Mouse (Mus musculus): Measurements from ENCODE around the gene H2-DMb1. TPM values are rescaled to one million over a fixed set of nuclear protein-coding genes. Genes with fewer than 3 reads are reported as not detected.
A peak's percentile ranks its signal among the peaks of the same experiment; 100 is the strongest.

Gene H2-DMb1
- polyA plus RNA-seq, 1 experiment from 2014 or later = 0.52 TPM

GRCm38 (mm10) chr17:34118113-34118872, 34.6 kb upstream of the H2-DMb1 start:
- under 1% methylated on average over 67 of the region's 67 CpGs for WGBS
- DNase-seq (ENCODE audit: low spot score) = peak; percentile 52
- H3K36me3 ChIP-seq (replicated peaks) = peaks cover 61% of the 10 kb centered on the region
- no peaks in the 10 kb centered on the region for H3K9me3 ChIP-seq
- H3K27me3 ChIP-seq (replicated peaks; ENCODE audit: low read depth, poor library complexity, severe bottlenecking) = no peaks in the 10 kb centered on the region
- peak overlapping the region; percentile 100 for H3K27ac ChIP-seq (replicated peaks)
- H3K4me3 ChIP-seq = peak overlapping the region; percentile 99
- H3K4me1 ChIP-seq = peaks cover 23% of the 10 kb centered on the region

- WGBS = under 1% methylated on average over 38 of the region's 38 CpGs
- H3K36me3 ChIP-seq (replicated peaks) = peaks cover 56% of the 10 kb centered on the region
- no peaks in the 10 kb centered on the region for H3K27me3 ChIP-seq (replicated peaks; ENCODE audit: low read depth, poor library complexity, severe bottlenecking)
- H3K27ac ChIP-seq (replicated peaks) = peak overlapping the region; percentile 100
- no peaks in the 10 kb centered on the region for H3K9me3 ChIP-seq
- H3K4me1 ChIP-seq = peaks cover 28% of the 10 kb centered on the region
- peak overlapping the region; percentile 99 for H3K4me3 ChIP-seq
- no peak for DNase-seq (ENCODE audit: low spot score)
Measured at GRCm38 (mm10) chr17:34118873-34119248, 34.0 kb upstream of the H2-DMb1 start.

GRCm38 (mm10) chr17:34119249-34120179, 33.4 kb upstream of the H2-DMb1 start, which contains the start of gene H2-DMa:
Gene H2-DMa, plus strand, starts transcription at chr17:34119541.
- H3K4me3 ChIP-seq = peak within 1 kb of the TSS; percentile 99
- peak within 1 kb of the TSS; percentile 100 for H3K27ac ChIP-seq (replicated peaks)
- under 1% methylated on average over 96 of the region's 96 CpGs for WGBS
- DNase-seq (ENCODE audit: low spot score) = peak; percentile 99
- H3K9me3 ChIP-seq = no peaks in the 10 kb centered on the region
- peaks cover 49% of the 10 kb centered on the region for H3K36me3 ChIP-seq (replicated peaks)
- H3K27me3 ChIP-seq (replicated peaks; ENCODE audit: low read depth, poor library complexity, severe bottlenecking) = no peaks in the 10 kb centered on the region
- H3K4me1 ChIP-seq = peaks cover 32% of the 10 kb centered on the region

- H3K27me3 ChIP-seq (replicated peaks; ENCODE audit: low read depth, poor library complexity, severe bottlenecking) = no peaks in the 10 kb centered on the region
- H3K27ac ChIP-seq (replicated peaks) = peak overlapping the region; percentile 100
- peaks cover 29% of the 10 kb centered on the region for H3K4me1 ChIP-seq
- peaks cover 42% of the 10 kb centered on the region for H3K36me3 ChIP-seq (replicated peaks)
- under 1% methylated on average over 42 of the region's 42 CpGs for WGBS
- H3K9me3 ChIP-seq = no peaks in the 10 kb centered on the region
- DNase-seq (ENCODE audit: low spot score) = peak; percentile 93
- H3K4me3 ChIP-seq = peak overlapping the region; percentile 99
Measured at GRCm38 (mm10) chr17:34120180-34120723, 32.6 kb upstream of the H2-DMb1 start.

GRCm38 (mm10) chr17:34120814-34121171, 32.1 kb upstream of the H2-DMb1 start:
- Histone ChIP-seq H3K4me3 (peak overlapping the region; percentile 99), H3K27ac (replicated peaks) (peak overlapping the region; percentile 100), H3K36me3 (replicated peaks) (peaks cover 40% of the 10 kb centered on the region), H3K4me1 (peaks cover 26% of the 10 kb centered on the region), H3K27me3 (replicated peaks; ENCODE audit: low read depth, poor library complexity, severe bottlenecking) (no peaks in the 10 kb centered on the region), H3K9me3 (no peaks in the 10 kb centered on the region)
- WGBS = under 1% methylated on average over 31 of the region's 31 CpGs
- DNase-seq (ENCODE audit: low spot score) = no peak

GRCm38 (mm10) chr17:34121172-34121878, 31.5 kb upstream of the H2-DMb1 start:
- no peaks in the 10 kb centered on the region for H3K9me3 ChIP-seq
- peaks cover 40% of the 10 kb centered on the region for H3K36me3 ChIP-seq (replicated peaks)
- under 1% methylated on average over 35 of the region's 35 CpGs for WGBS
- peaks cover 24% of the 10 kb centered on the region for H3K4me1 ChIP-seq
- no peaks in the 10 kb centered on the region for H3K27me3 ChIP-seq (replicated peaks; ENCODE audit: low read depth, poor library complexity, severe bottlenecking)
- DNase-seq (ENCODE audit: low spot score) = peak; percentile 92
- H3K27ac ChIP-seq (replicated peaks) = peak overlapping the region; percentile 100
- H3K4me3 ChIP-seq = peak overlapping the region; percentile 99

- H3K4me3 ChIP-seq = peak overlapping the region; percentile 99
- H3K36me3 ChIP-seq (replicated peaks) = peaks cover 39% of the 10 kb centered on the region
- H3K27me3 ChIP-seq (replicated peaks; ENCODE audit: low read depth, poor library complexity, severe bottlenecking) = no peaks in the 10 kb centered on the region
- 2% methylated on average over 9 of the region's 10 CpGs for WGBS
- peak overlapping the region; percentile 100 for H3K27ac ChIP-seq (replicated peaks)
- DNase-seq (ENCODE audit: low spot score) = no peak
- H3K4me1 ChIP-seq = peaks cover 24% of the 10 kb centered on the region
- no peaks in the 10 kb centered on the region for H3K9me3 ChIP-seq
Measured at GRCm38 (mm10) chr17:34121879-34122187, 31.0 kb upstream of the H2-DMb1 start.

- peak within 1 kb of the TSS; percentile 100 for H3K27ac ChIP-seq (replicated peaks)
- peaks cover 5% of the 10 kb centered on the region; the same call in 1 of the 2 replicates for H3K27me3 ChIP-seq (replicated peaks; ENCODE audit: low read depth, poor library complexity, severe bottlenecking)
- H3K4me3 ChIP-seq = peak within 1 kb of the TSS; percentile 99
- peaks cover 33% of the 10 kb centered on the region for H3K36me3 ChIP-seq (replicated peaks)
- H3K9me3 ChIP-seq = no peaks in the 10 kb centered on the region
- peaks cover 25% of the 10 kb centered on the region for H3K4me1 ChIP-seq
- peak; percentile 98 for DNase-seq (ENCODE audit: low spot score)
- under 1% methylated on average over 74 of the region's 75 CpGs for WGBS
Measured at GRCm38 (mm10) chr17:34122188-34122984, 30.5 kb upstream of the H2-DMb1 start, which contains the start of gene Brd2. Gene Brd2, minus strand, starts transcription at chr17:34122634.

GRCm38 (mm10) chr17:34123111-34123510, 29.8 kb upstream of the H2-DMb1 start:
- Histone ChIP-seq H3K27ac (replicated peaks) (peak overlapping the region; percentile 100), H3K4me3 (peak overlapping the region; percentile 99), H3K36me3 (replicated peaks) (peaks cover 26% of the 10 kb centered on the region), H3K9me3 (no peaks in the 10 kb centered on the region), H3K4me1 (peaks cover 33% of the 10 kb centered on the region), H3K27me3 (replicated peaks; ENCODE audit: low read depth, poor library complexity, severe bottlenecking) (peaks cover 10% of the 10 kb centered on the region)
- 2% methylated on average over 7 of the region's 7 CpGs for WGBS
- no peak for DNase-seq (ENCODE audit: low spot score)

GRCm38 (mm10) chr17:34123518-34123917, 29.4 kb upstream of the H2-DMb1 start:
- H3K27ac ChIP-seq (replicated peaks) = peak overlapping the region; percentile 100
- peaks cover 13% of the 10 kb centered on the region for H3K27me3 ChIP-seq (replicated peaks; ENCODE audit: low read depth, poor library complexity, severe bottlenecking)
- no peaks in the 10 kb centered on the region for H3K9me3 ChIP-seq
- WGBS = 21% methylated on average over 2 of the region's 2 CpGs
- peak; percentile 56 for DNase-seq (ENCODE audit: low spot score)
- H3K4me3 ChIP-seq = peak overlapping the region; percentile 99
- H3K4me1 ChIP-seq = peaks cover 37% of the 10 kb centered on the region
- H3K36me3 ChIP-seq (replicated peaks) = peaks cover 22% of the 10 kb centered on the region

- DNase-seq (ENCODE audit: low spot score) = no peak
- 83% methylated on average over 6 of the region's 6 CpGs for WGBS
- Histone ChIP-seq H3K9me3 (no peaks in the 10 kb centered on the region), H3K27ac (replicated peaks) (no peak overlapping the region), H3K4me3 (peak overlapping the region; percentile 26; the same call in 1 of the 2 replicates), H3K27me3 (replicated peaks; ENCODE audit: low read depth, poor library complexity, severe bottlenecking) (peaks cover 24% of the 10 kb centered on the region), H3K4me1 (peaks cover 47% of the 10 kb centered on the region), H3K36me3 (replicated peaks) (peaks cover 13% of the 10 kb centered on the region; the same call in 1 of the 2 replicates)
Measured at GRCm38 (mm10) chr17:34124649-34125048, 28.2 kb upstream of the H2-DMb1 start.
